Mouse (Mus musculus) Muller cell, postnatal 12 days (primary cell): ENCODE measurements at regions not wholly inside any gene's neighbourhood (a gene's known extent, or its start where the extent isn't known, plus 50 kb on each side); places are given as distances from the start of the nearest gene placed in this dataset.

Experiments
- DNase-seq: peaks from one replicate; pipeline ENCODE4 v3.0.0-alpha.2; 2015; ENCODE audit errors: inconsistent ontology term

- DNase-seq: no peak
Measured at GRCm38 (mm10) chr5:75828332-75828731, 149.9 kb downstream of the Kdr start.

- DNase-seq: no peak
Measured at GRCm38 (mm10) chr5:75826283-75827098, 151.8 kb downstream of the Kdr start.

- no peak for DNase-seq
Measured at GRCm38 (mm10) chr5:75825576-75825975, 152.7 kb downstream of the Kdr start.

GRCm38 (mm10) chr5:75824660-75825059, 153.6 kb downstream of the Kdr start:
- DNase-seq: no peak

GRCm38 (mm10) chr5:75823646-75824045, 154.6 kb downstream of the Kdr start:
- DNase-seq: no peak

- no peak for DNase-seq
Measured at GRCm38 (mm10) chr5:75817396-75817795, 160.9 kb downstream of the Kdr start.

- no peak for DNase-seq
Measured at GRCm38 (mm10) chr5:75814393-75814984, 163.8 kb downstream of the Kdr start.

- no peak for DNase-seq
Measured at GRCm38 (mm10) chr5:75812686-75813085, 165.6 kb downstream of the Kdr start.

- DNase-seq: no peak
Measured at GRCm38 (mm10) chr5:75808551-75809332, 169.5 kb downstream of the Kdr start.

GRCm38 (mm10) chr5:75805011-75805410, 173.2 kb downstream of the Kdr start:
- DNase-seq: no peak

GRCm38 (mm10) chr5:75804340-75804739, 173.9 kb downstream of the Kdr start:
- DNase-seq: no peak

- no peak for DNase-seq
Measured at GRCm38 (mm10) chr5:75803012-75803411, 175.2 kb downstream of the Kdr start.

- DNase-seq: peak; percentile 74
Measured at GRCm38 (mm10) chr5:75800040-75800989, 177.9 kb downstream of the Kdr start.

- no peak for DNase-seq
Measured at GRCm38 (mm10) chr5:75799627-75800026, 178.6 kb downstream of the Kdr start.

GRCm38 (mm10) chr5:75793184-75793583, 185.1 kb downstream of the Kdr start:
- no peak for DNase-seq

GRCm38 (mm10) chr5:75791738-75792137, 186.5 kb downstream of the Kdr start:
- no peak for DNase-seq

- DNase-seq: no peak
Measured at GRCm38 (mm10) chr5:75788087-75788486, 190.2 kb downstream of the Kdr start.

GRCm38 (mm10) chr5:75786196-75786595, 192.1 kb downstream of the Kdr start:
- DNase-seq: no peak

GRCm38 (mm10) chr5:75784998-75785593, 193.2 kb downstream of the Kdr start:
- no peak for DNase-seq

GRCm38 (mm10) chr5:75770592-75770991, 195.9 kb downstream of the Kit start:
- DNase-seq: no peak

- no peak for DNase-seq
Measured at GRCm38 (mm10) chr5:75767213-75767612, 192.5 kb downstream of the Kit start.
